Mouse (Mus musculus) adrenal gland, postnatal 4 days (tissue): ENCODE measurements at regions not wholly inside any gene's neighbourhood (a gene's known extent, or its start where the extent isn't known, plus 50 kb on each side); places are given as distances from the start of the nearest gene placed in this dataset.

Experiments used
- DNase-seq, 2 experiments: peaks; one replicate each; pipeline ENCODE4 v3.0.0; 2021 to 2022; ENCODE audit warnings: low spot score in 2 of 2, mixed read lengths in 2 of 2

DNA sequence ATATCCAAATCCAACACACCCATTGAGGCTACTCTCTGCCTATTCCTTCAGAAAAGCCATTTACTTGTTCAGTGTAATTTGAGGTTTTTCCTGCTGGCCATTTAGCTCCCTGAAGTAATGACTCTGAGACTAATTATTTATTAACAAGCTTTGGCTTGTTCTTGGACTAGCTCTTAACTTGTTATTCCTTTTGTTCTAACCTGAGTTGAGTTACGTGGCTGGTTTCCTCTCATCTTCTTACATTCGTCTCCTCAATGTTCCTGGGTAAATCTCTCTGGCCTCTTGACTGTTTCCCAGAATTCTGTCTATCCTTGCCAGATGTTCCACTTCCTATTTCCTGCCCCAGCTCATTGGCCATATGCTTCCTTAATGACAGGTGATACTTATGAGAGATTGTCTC is 157.2 kb downstream of the Pmp22 start:
- no peak for DNase-seq

DNA sequence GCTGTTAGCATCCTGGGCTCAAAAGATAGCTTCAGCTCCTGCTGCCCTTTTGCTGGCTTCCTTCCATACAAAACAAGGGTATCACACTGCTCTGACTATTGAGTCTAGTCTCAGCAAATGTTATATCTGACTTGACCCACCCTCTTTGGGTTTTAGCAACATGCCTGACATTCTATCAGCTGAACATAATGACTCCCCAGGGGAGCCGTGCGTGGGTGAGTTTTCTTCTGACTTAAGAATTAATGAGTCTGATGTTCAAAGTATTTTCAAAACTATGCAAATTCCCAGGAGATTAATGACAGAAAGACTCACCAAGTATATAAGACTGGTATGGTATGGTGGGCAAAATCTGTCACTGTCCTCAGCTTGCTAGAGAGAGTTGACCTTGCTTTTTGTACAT is 159.0 kb downstream of the Pmp22 start:
- no peak for DNase-seq

DNA sequence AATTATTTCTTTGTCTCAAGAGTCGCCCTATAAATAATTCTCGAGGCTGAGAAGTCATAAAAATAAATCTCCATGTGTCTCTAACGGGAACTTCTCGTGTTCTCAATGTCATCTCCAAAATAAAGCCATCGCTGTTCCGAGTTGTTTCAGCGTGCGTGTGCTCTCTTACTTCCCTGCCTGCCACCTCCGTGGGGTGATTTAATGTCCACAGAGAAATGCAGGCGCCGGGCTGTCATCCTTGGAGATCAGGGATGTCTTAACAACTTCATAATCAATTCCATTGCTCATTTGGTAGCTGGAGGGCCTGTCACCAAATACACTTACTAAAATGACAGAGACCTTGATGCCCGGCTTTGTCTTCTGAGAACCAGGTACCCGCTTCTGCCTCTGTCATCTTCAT is 161.8 kb downstream of the Pmp22 start:
- no peak for DNase-seq

DNA sequence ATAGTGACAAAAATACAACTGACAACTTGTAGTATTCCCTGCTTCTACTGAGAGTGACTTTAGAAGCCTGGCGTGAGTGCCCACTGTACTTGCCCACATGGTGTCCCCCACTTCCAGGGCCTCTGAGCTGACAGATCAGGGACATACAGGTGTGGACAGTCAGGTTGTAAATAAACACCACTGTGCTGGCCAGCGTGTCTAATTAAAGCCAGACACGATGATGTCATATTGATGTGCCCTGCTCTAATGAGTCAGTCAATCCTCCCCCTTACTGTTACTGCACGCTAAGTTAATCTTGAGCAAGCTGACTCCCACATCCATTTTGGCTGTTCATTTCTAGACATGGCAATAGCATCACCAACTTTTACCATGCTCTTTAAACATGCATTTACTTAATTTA is 164.7 kb downstream of the Pmp22 start:
- DNase-seq, result no peak

DNA sequence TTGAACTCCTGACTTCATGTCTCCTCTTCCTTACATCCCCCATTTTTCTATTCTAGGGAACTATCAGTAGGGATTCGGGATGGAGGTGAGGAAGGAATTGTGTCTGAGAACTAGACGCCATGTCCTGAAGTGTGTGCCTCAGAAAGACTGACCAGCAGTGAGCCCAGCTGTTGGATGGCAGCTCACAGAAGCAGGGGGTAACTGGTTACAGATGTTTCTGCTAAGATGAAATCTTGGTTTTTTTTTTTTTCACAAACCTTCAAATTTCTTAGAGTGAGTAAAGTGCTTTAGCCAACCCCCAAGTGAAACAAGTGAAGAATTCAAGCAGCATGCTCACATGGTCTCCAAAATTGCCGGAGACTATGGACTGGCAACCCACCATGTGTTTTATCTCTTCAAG is 165.7 kb downstream of the Pmp22 start:
- DNase-seq, result no peak

DNA sequence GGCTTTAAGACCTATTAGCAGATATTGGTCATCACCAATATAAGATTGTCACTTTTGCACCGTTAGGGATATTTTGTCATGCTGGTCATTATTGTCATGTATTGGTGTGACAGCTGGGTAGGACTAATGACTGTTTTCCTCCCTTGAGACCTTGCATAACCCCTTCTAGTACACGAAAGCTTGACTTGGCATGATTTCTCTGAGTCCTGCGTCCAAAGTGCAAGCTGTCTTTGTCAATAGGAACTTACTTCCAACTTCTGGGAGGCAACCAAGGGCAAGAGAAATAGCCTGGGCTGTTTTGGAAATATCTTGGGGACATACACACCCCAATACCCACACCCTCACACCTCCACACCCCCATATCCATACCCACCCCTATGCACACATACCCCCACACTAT is 167.7 kb downstream of the Pmp22 start:
- no peak for DNase-seq

DNA sequence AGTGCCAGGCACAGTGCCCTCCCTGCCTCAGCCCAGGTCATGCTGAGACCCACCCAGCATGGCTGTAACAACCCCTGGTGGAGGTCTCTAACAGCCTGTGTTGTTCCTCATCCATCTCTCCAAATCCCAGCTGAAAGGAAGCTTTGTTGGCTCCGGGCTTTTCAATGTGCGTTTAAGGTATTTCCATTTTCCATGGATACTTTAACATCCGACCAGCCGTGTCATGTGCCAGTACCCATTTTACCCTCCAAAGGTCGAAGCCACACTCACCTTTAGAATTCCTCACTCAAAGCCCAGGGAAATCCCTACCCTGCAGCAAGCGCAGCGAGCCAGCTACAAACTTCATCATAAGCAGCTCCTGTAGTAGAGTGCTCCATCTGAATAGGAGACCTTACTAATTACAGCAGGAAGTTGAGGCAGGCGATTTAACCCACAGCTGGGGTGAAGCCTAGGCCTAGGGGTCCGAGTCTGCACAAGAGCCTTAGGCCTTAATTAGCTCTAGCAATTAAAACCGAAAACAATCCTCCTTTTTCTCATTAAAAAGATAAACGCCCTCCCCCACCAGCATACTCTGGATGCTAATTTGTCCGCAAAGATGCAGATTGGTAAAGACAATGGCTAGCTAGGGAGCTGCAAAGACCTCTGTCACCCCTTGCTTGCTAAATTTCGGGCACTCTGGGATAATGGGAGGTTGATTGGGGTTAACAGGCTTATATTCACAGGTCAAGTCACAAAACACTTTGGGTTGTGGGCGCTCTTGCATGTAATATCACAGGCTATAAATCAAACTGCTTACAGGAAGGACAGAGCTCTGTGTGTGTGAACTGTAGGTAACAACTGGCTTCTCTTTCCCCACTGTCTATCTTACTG is 171.2 kb downstream of the Pmp22 start:
- DNase-seq, result no peak

DNA sequence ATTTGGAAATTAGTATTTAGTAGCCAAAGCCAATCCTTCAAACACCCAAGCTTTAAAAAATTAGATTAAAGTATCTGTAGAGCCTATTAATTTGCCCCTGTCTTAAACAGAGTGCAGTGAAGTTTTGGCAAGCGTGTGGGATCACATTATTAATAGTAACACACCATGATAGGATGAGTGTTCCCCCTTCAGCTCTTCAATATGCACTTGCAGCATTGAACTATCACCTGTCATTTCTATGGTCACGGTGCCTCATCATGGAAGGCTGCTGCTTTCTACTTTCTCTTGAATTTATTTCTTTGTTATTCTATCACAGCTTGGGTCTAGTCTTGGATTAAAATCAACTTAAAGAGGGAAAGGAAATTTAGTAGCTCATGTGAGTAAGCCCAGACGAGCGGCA is 196.4 kb downstream of the Pmp22 start:
- DNase-seq, result no peak

DNA sequence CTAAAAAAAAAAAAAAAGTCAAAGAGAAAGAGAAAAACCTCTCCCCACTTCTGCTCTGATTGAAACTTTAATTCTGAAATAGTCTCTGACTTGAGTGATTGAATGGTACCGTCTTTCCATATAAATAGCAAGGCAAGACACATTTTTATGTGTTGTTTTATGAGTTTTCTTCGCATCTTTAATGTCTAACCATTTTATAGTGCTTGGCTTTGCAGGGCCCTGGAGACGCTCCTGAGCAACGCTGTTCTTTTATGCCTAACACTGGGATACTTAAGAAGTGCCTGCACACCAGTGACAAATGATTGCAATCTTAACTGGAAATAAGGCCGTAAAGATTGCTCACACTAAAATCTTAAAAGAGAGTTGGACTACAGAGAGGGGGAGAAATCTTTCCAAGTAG is 198.1 kb downstream of the Pmp22 start:
- no peak for DNase-seq

DNA sequence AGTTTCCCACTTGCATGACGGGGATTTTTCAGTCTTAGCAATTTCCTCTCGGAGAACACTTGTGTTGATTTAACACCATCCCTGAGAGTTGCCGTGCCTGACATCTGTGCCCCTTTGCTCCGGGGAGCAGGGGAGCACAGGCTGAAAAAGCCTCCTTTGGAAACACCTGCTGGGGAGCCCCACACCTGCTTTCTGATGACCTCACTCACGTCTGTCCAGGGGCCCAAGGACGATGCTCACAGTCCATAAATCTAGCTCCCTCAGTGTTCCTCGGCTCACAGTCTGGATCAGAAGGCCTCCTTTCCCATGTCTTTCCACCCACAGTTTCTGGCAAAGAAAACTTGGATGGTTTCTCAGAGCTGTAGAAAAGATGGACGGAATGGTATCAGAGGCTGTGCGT is 208.7 kb downstream of the Pmp22 start:
- DNase-seq, result no peak

DNA sequence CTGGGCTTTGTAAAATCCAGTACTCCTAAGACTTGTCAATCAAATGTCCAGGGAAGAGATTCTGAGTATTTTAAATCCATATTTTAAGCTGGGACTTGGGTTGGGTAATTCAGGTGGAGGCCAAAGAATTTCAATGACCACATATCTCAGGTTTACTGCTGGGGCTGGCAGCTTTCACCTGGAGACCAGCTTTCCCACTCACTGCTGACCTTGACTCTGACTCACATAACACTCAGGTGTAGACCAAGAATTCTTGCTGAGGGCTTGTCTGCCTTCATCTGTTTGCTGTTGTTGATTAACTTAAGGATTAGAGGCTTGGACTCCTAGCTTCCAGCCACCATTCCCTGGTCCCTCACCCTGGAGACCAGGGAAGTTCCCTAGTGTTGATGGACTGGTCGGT is 209.5 kb downstream of the Pmp22 start:
- DNase-seq, result no peak

DNA sequence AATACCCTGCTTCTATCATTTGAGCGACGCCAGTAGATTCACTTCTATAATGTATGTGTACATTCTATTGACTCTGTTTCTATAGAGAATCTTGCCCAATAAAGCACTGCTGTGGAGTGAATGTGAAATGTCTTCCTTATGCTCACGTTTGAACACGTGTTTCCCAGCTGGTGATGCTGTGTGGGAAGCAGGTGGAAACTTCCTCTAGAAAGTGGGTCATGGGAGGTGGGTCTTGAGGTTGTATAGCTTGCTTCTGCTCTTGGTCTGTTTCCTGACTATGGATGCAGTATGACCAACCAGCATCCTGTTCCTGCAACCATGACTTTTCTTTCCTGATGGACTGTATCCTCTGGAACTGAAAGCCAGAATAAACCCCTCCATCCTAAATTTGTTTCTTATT is 216.9 kb downstream of the Pmp22 start:
- DNase-seq, result no peak

DNA sequence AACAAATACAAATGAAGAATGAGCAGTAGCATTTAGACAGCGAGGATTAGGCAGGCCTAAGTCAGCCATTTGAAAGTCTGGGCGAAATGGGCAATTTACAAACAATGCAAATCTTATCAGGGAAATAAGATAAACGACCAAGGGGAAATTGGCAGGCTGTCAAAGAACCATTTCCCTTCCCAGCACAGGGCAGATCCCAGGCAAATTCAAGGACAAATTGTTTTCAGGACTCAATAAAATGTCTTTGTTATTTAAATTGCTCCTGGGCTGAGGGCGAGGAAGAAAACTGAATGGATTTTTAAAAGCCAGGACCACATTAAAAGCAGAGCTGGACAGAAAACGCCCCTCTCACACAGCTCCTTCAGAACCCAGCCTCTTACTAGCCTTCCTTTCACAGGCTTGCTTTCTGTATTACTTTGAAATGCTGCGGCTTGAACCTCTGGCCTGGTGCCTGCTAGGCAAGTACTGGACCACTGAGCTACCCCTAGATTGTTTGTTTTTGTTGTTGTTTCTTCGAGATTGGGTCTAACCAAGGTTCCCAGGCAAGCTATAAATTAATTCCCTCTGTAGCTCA is 221.4 kb downstream of the Pmp22 start:
- DNase-seq, result no peak

DNA sequence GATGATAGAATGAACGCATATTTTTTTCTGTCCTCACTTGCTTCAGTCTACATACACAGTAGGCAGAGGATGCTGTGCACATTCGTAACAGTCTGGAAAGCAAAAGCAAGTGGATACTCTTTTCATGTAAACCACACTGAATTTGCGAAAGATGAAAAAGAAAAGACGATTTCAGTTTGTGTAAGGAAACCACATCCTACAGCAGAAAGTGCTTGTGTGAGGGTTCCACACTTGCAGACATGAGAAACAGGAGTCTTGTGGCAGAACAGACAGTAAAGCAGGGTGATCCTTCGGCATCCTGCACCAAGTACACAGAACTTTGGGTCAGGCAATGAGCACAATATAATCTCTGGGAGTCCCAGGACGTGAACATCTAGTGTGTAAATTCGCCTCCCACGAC is 223.2 kb downstream of the Pmp22 start:
- no peak for DNase-seq

DNA sequence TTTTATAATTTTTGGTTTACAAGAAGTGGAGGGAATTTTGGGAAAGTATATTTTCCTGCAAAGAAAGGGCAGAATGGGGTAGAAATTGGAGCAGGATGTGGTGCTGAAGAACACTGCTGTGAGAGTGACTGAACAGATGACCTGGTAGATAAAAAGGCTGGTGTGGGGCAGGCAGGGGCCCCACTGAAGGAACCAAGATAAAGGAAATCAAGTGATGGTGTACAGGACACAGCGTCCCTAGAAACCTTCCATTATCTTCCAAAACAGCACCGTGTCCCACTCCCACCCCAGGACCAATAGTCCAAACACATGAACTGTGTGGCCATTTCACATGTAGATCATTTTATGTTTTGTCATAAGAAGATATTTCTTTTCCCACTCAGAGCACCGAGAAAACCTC is 224.2 kb downstream of the Pmp22 start:
- DNase-seq, result no peak

DNA sequence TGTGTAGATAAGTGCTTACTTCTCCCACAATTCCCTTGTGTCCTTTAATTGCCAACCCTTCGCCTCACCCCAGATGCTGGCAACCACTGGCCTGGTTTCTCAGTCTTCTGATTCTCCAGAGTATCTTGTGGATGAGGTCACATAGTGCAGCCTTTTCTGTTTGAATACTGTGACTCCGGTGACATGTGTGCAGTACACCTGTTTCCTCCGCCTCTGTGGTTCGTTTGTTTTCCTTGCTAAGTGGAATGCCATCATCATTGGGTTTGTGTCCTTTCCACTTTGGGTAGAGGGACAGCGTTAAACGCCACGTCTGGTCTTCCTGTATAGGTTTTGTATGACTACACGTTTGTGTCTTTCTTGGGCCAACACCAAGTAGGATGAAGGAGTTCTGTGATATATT is 224.9 kb downstream of the Pmp22 start:
- DNase-seq, result no peak

DNA sequence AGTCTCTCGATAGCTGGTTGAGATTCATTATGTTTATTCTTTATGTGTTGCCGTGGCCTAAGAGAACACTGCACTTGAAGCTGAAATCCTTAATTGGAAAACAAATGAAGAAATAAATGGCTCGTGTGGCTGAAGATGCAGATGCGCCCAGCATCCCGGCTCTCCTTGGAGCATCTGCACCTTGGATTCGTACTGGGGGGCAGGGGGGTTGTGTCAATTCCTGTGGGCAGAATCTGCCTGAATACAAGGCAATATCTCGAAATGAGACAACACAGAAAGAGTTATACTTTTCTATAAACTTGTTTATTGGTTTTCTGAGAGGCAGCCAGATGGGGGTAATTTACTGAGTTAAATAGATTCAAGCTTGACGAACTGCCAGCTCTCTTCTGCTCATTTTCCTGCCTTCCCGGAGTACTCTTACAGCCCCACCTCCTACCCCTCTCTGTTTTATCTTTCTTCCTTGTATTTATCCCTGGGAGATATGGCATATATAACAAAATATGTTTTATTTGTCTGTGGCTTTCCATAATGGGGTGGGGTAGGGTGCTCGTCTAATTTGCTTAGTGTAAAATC is 229.1 kb downstream of the Pmp22 start:
- DNase-seq, result no peak

DNA sequence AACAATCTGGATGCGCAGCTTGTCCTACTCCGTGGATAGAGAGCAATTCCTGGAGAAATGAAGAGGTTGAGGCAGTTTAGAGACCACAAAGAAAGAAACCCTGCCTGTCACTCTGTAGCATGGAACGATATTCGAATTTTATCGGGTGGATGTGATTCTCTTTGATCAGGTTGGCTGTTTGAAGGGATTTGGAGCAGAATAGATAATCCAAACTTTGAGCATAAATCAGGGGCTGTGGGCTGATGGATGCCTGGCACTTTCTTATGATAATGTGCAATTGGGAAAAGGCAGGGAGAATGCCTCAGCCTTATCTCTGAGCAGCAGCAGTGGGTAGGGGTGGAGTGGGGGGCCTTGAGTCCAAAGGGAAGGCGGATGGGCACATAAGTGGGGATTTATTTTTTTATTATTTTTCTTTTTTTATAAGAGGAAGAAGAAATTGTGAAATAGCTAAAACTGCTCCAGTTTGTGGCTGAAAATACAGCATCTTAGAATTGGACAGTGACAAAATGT is 239.0 kb downstream of the Pmp22 start:
- DNase-seq, result no peak

DNA sequence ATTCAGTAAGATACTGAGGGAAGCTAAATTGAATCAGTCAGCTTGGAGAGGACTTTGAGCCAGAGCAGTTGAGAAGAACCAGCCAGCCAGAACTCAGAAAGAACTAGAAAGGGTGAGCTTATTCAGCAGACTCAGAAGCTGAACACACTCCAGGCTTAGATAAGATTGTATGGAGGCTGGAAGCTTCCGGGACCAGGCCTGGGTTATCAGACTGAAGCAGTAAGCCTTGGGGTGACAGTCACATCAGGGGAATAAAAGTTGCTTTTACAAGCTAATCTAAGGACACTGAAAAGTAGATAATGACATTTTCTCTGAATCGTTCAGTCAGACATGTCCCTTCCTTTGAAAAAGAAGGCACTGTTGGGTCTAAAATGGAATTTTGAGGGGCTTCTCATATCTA is 240.7 kb downstream of the Pmp22 start:
- no peak for DNase-seq

DNA sequence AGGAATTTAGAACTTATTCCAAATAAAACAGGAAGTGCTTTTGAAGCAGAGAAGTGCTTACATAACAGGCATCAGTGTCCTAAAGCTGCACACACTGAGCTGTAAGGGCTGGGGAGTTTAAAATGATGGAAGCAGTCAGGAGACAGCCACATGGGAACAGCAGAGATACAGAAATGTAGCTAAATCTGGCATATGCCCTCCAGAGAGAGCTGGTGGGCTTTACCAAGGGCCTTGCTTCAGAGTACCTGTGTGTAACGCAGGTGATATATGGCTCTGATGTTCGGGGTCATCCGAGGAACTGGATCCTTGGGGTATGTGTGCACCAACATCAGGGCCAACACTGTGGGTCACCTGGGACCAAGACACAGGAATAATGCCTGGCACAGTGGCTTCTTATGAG is 247.5 kb downstream of the Pmp22 start:
- DNase-seq, result no peak

DNA sequence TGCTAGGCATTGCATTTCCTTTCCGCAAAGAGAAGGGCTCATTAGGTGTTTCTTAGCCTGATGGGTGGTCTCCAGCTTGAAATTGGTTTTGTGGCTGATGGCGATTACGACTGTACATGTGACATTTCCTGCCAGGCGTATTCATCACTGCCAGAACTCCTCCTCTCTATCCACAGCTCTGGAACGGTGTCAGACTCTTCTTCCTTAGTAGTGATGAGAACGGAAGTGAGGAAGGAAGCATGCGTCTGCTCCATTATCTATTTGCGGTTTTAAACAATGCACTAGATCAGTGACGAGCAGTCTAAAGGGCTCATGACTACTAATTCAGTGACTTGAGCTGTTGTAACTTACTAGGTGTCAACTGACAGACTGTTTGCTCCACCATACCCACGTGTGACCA is 248.2 kb downstream of the Pmp22 start:
- no peak for DNase-seq

DNA sequence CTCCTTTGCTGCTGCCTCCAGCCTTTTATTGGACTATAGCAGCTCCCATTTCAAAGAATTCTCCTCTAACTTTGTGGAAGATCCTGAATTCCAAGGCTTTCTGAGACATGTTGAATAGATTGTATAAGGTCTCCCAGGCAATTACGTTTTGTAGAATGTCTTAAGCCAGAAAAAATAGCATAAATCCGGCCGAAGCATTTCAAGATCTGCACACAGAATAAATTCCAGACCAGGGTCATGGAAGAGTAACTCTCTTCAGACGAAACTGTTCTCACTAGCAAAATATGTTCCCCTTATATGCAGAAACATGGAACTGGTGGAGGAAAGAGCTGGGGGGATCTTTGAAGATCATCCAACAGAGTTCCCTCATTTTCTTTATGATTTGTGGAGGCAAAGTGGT is 259.5 kb downstream of the Pmp22 start:
- no peak for DNase-seq

DNA sequence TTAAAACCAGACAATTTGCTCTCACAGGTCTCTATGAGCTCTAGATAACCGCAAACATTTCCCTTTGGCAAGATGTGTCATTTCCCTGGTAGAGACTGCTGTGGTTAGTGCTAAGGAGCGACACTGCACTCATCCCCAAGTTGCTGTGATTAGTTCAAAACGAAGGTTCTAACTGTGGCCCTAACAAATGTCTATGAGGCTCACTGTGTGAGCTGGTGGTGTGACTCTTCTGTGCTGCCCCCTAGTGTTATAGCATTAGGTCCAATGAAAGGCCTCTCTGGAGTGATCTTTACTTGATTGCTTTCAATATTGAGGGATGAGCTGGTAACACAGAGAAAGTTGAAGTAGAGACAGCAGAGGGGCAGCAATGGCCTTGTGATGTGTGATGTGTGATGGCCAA is 262.7 kb downstream of the Pmp22 start:
- no peak for DNase-seq
